Mouse (Mus musculus) C2C12 (cell line): ENCODE measurements around the gene Ankrd13b.

Experiments used
- CEBPB ChIP-seq: IDR thresholded peaks from one replicate; pipeline ENCODE4 v1.6.1; 2011; ENCODE audit warnings: low read depth, mild to moderate bottlenecking, control low read depth, moderate library complexity
- CTCF ChIP-seq: IDR thresholded peaks from one replicate; pipeline ENCODE4 v1.5.1; 2011; ENCODE audit not compliant: control insufficient read depth, insufficient read depth, insufficient read length
- FOSL1 ChIP-seq: IDR thresholded peaks from one replicate; pipeline ENCODE4 v1.8.0; 2011; ENCODE audit warnings: mild to moderate bottlenecking, low read length; ENCODE audit not compliant: poor library complexity, insufficient read depth, severe bottlenecking
- MAX ChIP-seq: IDR thresholded peaks from one replicate; pipeline ENCODE4 v1.6.1; 2011; ENCODE audit warnings: mild to moderate bottlenecking, control low read depth
- USF1 ChIP-seq: IDR thresholded peaks from one replicate; pipeline ENCODE4 v1.6.1; 2011; ENCODE audit warnings: low read depth, mild to moderate bottlenecking, control low read depth, moderate library complexity

DNA sequence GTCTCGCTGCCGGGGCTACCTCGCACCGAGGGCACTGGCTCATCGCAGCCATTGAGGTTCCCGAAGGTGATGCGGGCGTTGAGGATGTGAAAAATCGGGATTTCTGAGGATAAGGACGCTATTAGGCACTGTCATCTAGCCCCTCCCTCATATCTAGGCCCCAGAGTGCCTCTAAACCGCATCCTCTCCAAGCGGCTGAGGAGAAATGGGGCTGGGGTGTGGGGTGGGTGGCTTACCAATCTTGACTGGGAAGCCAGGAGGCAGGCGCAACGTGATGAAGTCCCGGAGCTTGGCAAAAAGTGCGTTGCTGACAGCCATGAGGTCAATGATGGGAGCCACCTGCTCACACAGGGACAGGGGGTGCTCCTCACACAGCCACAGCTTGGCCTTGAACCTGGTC lies 16.7 kb downstream of the Ankrd13b start:
- no peak for TF ChIP-seq CTCF
- no peak for TF ChIP-seq FOSL1
- no peak for TF ChIP-seq USF1
- no peak for TF ChIP-seq MAX
- no peak for TF ChIP-seq CEBPB
